Mouse (Mus musculus) C2C12 (cell line): Measurements from ENCODE around the gene Muc1. TPM values are rescaled to one million over a fixed set of nuclear protein-coding genes. Genes with fewer than 3 reads are reported as not detected.
A peak's percentile ranks its signal among the peaks of the same experiment; 100 is the strongest.

Experiments
- H3K27me3 ChIP-seq: one replicate; pipeline ENCODE4 v1.6.1; 2011; ENCODE audit not compliant: control insufficient read depth, insufficient read depth, insufficient read length
- H3K36me3 ChIP-seq: one replicate; pipeline ENCODE4 v1.6.1; 2011; ENCODE audit not compliant: control insufficient read depth, insufficient read depth
- H3K4me3 ChIP-seq: one replicate; pipeline ENCODE4 v1.5.1; 2011; ENCODE audit warnings: mild to moderate bottlenecking, control low read depth; ENCODE audit not compliant: poor library complexity, insufficient read depth, severe bottlenecking
- H3K79me2 ChIP-seq: one replicate; pipeline ENCODE4 v1.6.1; 2011; ENCODE audit not compliant: control insufficient read depth, insufficient read depth
- H3K79me3 ChIP-seq: one replicate; pipeline ENCODE4 v1.6.1; 2011; ENCODE audit warnings: low read depth, control low read depth
- H3ac ChIP-seq: one replicate; pipeline ENCODE3; 2011; ENCODE audit warnings: low read depth; ENCODE audit not compliant: control insufficient read depth, insufficient read length
- CEBPB ChIP-seq: IDR thresholded peaks from one replicate; pipeline ENCODE4 v1.6.1; 2011; ENCODE audit warnings: low read depth, mild to moderate bottlenecking, control low read depth, moderate library complexity
- CTCF ChIP-seq: IDR thresholded peaks from one replicate; pipeline ENCODE4 v1.5.1; 2011; ENCODE audit not compliant: control insufficient read depth, insufficient read depth, insufficient read length
- FOSL1 ChIP-seq: IDR thresholded peaks from one replicate; pipeline ENCODE4 v1.8.0; 2011; ENCODE audit warnings: mild to moderate bottlenecking, low read length; ENCODE audit not compliant: poor library complexity, insufficient read depth, severe bottlenecking
- MAX ChIP-seq: IDR thresholded peaks from one replicate; pipeline ENCODE4 v1.6.1; 2011; ENCODE audit warnings: mild to moderate bottlenecking, control low read depth
- MYOD1 ChIP-seq: IDR thresholded peaks from one replicate; pipeline ENCODE4 v1.6.1; 2011; ENCODE audit warnings: low read depth; ENCODE audit not compliant: control insufficient read depth, insufficient read length
- MYOG ChIP-seq: IDR thresholded peaks from one replicate; pipeline ENCODE4 v1.6.1; 2011; ENCODE audit not compliant: control insufficient read depth, insufficient read length; ENCODE audit errors: extremely low read depth
- USF1 ChIP-seq: IDR thresholded peaks from one replicate; pipeline ENCODE4 v1.6.1; 2011; ENCODE audit warnings: low read depth, mild to moderate bottlenecking, control low read depth, moderate library complexity
- long read RNA-seq, 2 experiments: library from polyadenylated mRNA; unstranded; transcript quantifications; one replicate each; pipeline ENCODE4 v2.0.0; 2019 to 2020
- polyA plus RNA-seq: library from polyadenylated mRNA; unstranded; fragments of >200 nt; fragmentation: generic; extraction: Trizol; gene quantifications from one replicate; pipeline ENCODE4 v1.2.1, GENCODE M21; 2012; ENCODE audit warnings: missing spikeins

The Muc1 gene
- 0.20 TPM for polyA plus RNA-seq
- long read RNA-seq, experiment 1: 0 reads
- long read RNA-seq, experiment 2, partial matches to known transcripts: 1 of 1 reads
- long read RNA-seq, experiment 2, other reads (novel, unspliced or antisense): 0 of 1 reads

GRCm38 (mm10) chr3:89228836-89229235, at the start of gene Muc1:
Gene Muc1 (plus strand): TSS chr3:89229057.
- Histone ChIP-seq H3K4me3 (no peak within 1 kb of the TSS), H3K36me3 (no peaks in the 10 kb centered on the region)
- no peak for TF ChIP-seq MYOD1
- TF ChIP-seq USF1: no peak
- TF ChIP-seq FOSL1: no peak
- TF ChIP-seq CEBPB: no peak
- TF ChIP-seq MAX: no peak
- no peak for TF ChIP-seq MYOG
- TF ChIP-seq CTCF: no peak

GRCm38 (mm10) chr3:89181749-89182500, 46.9 kb upstream of the Muc1 start:
- H3ac ChIP-seq: no peak overlapping the region
- H3K79me2 ChIP-seq: peaks cover 22% of the 10 kb centered on the region
- no peak overlapping the region for H3K4me3 ChIP-seq
- H3K79me3 ChIP-seq: peaks cover 13% of the 10 kb centered on the region
- TF ChIP-seq MAX: no peak
- TF ChIP-seq CEBPB: no peak
- no peak for TF ChIP-seq USF1
- no peak for TF ChIP-seq CTCF
- no peak for TF ChIP-seq MYOD1
- no peak for TF ChIP-seq FOSL1
- TF ChIP-seq MYOG: no peak
- no peaks in the 10 kb centered on the region for H3K27me3 ChIP-seq
- H3K36me3 ChIP-seq: peaks cover 34% of the 10 kb centered on the region

More at GRCm38 (mm10) chr3:89228836-89229235, at the start of gene Muc1:
- H3ac ChIP-seq: peak within 1 kb of the TSS; percentile 7
- no peaks in the 10 kb centered on the region for H3K79me2 ChIP-seq
- no peaks in the 10 kb centered on the region for H3K27me3 ChIP-seq
- no peaks in the 10 kb centered on the region for H3K79me3 ChIP-seq

GRCm38 (mm10) chr3:89182531-89183057, 46.3 kb upstream of the Muc1 start:
- H3ac ChIP-seq: peak overlapping the region; percentile 4
- H3K27me3 ChIP-seq: no peaks in the 10 kb centered on the region
- H3K4me3 ChIP-seq: no peak overlapping the region
- peaks cover 19% of the 10 kb centered on the region for H3K79me2 ChIP-seq
- H3K36me3 ChIP-seq: peaks cover 34% of the 10 kb centered on the region
- H3K79me3 ChIP-seq: peaks cover 13% of the 10 kb centered on the region
- TF ChIP-seq USF1 (no peak), MYOD1 (no peak), MAX (no peak)

GRCm38 (mm10) chr3:89183058-89183958, 45.5 kb upstream of the Muc1 start, which contains the start of gene Fam189b:
Gene Fam189b (plus strand): TSS chr3:89183143.
- Histone ChIP-seq H3K79me3 (peaks cover 11% of the 10 kb centered on the region), H3K79me2 (peaks cover 12% of the 10 kb centered on the region), H3K27me3 (no peaks in the 10 kb centered on the region), H3ac (peak within 1 kb of the TSS; percentile 88), H3K4me3 (peak within 1 kb of the TSS; percentile 23), H3K36me3 (peaks cover 34% of the 10 kb centered on the region)
- peak; percentile 13 for TF ChIP-seq MYOD1
- no peak for TF ChIP-seq MAX
- TF ChIP-seq CEBPB: no peak
- TF ChIP-seq CTCF: no peak
- no peak for TF ChIP-seq MYOG
- no peak for TF ChIP-seq FOSL1
- TF ChIP-seq USF1: no peak

- TF ChIP-seq MYOD1 (no peak), MYOG (no peak), FOSL1 (no peak), CEBPB (no peak)
- Histone ChIP-seq H3K27me3 (no peaks in the 10 kb centered on the region), H3K79me2 (peaks cover 6% of the 10 kb centered on the region), H3K4me3 (peak overlapping the region; percentile 21), H3K36me3 (peaks cover 36% of the 10 kb centered on the region), H3ac (peak overlapping the region; percentile 88), H3K79me3 (peaks cover 6% of the 10 kb centered on the region)
Measured at GRCm38 (mm10) chr3:89183959-89184315, 44.9 kb upstream of the Muc1 start.
